Mouse (Mus musculus) hindbrain, embryonic 13.5 days (tissue): Measurements from ENCODE around the gene Isl1. TPM values are rescaled to one million over a fixed set of nuclear protein-coding genes. Genes with fewer than 3 reads are reported as not detected.

ENCODE experiments used
- ATAC-seq: fragments of 200-750 bp; cut with Nextera tagmentation; 2 replicates; pipeline ENCODE4 v1.8.0; 2017; ENCODE audit warnings: moderate TSS enrichment; ENCODE audit not compliant: low FRiP score
- H3K27ac ChIP-seq: fragments of 300-500 bp; sonication (generic); 2 replicates; pipeline ENCODE4 v1.5.1; 2015; ENCODE audit warnings: inconsistent platforms, mild to moderate bottlenecking, moderate library complexity
- H3K27me3 ChIP-seq: fragments of 300-500 bp; sonication (generic); 2 replicates; pipeline ENCODE4 v1.6.1; 2015; ENCODE audit warnings: mild to moderate bottlenecking, inconsistent platforms
- H3K36me3 ChIP-seq: fragments of 300-500 bp; sonication (generic); 2 replicates; pipeline ENCODE4 v1.6.1; 2015; ENCODE audit warnings: mild to moderate bottlenecking, inconsistent platforms
- H3K4me1 ChIP-seq: fragments of 300-500 bp; sonication (generic); replicated peaks from 2 replicates; pipeline ENCODE4 v1.6.1; 2015; ENCODE audit warnings: inconsistent platforms
- H3K4me2 ChIP-seq: fragments of 300-500 bp; sonication (generic); 2 replicates; pipeline ENCODE4 v1.6.1; 2015; ENCODE audit warnings: inconsistent platforms, mild to moderate bottlenecking, moderate library complexity
- H3K4me3 ChIP-seq: fragments of 300-500 bp; sonication (generic); 2 replicates; pipeline ENCODE4 v1.5.1; 2015; ENCODE audit warnings: mild to moderate bottlenecking, inconsistent platforms
- H3K9ac ChIP-seq: fragments of 300-500 bp; sonication (generic); 2 replicates; pipeline ENCODE4 v1.6.1; 2015; ENCODE audit warnings: mild to moderate bottlenecking, inconsistent platforms
- H3K9me3 ChIP-seq: fragments of 300-500 bp; sonication (generic); 2 replicates; pipeline ENCODE4 v1.6.1; 2016; ENCODE audit warnings: inconsistent platforms
- WGBS: fragments of 180-500 bp; shearing (Covaris S2); methylation state at CpG from one replicate; pipeline ENCODE4 v1.1.7; 2015; 5-methylcytosine and 5-hydroxymethylcytosine counted together
- polyA plus RNA-seq: library from polyadenylated mRNA; unstranded; fragments of >200 nt; fragmentation: Nextera tagmentation; extraction: Ambion mirVana; gene quantifications from 2 replicates; pipeline ENCODE4 v1.2.1, GENCODE M21; 2015

Gene Isl1
- polyA plus RNA-seq = 43.3 and 51.8 TPM in 2 replicates

- peak; percentile 92 for ATAC-seq
- Histone ChIP-seq H3K9me3 (no peaks in the 10 kb centered on the region), H3K27me3 (peaks cover 94% of the 10 kb centered on the region), H3K9ac (peak within 1 kb of the TSS; percentile 67), H3K27ac (peak within 1 kb of the TSS; percentile 52), H3K36me3 (no peaks in the 10 kb centered on the region), H3K4me1 (peaks cover 10% of the 10 kb centered on the region), H3K4me2 (peak within 1 kb of the TSS; percentile 84), H3K4me3 (peak within 1 kb of the TSS; percentile 49)
- under 1% methylated on average over 82 of the region's 82 CpGs for WGBS
Observed at GRCm38 (mm10) chr13:116309584-116310462, at the start of gene Isl1. Isl1 (minus strand) TSS chr13:116309689.

DNA sequence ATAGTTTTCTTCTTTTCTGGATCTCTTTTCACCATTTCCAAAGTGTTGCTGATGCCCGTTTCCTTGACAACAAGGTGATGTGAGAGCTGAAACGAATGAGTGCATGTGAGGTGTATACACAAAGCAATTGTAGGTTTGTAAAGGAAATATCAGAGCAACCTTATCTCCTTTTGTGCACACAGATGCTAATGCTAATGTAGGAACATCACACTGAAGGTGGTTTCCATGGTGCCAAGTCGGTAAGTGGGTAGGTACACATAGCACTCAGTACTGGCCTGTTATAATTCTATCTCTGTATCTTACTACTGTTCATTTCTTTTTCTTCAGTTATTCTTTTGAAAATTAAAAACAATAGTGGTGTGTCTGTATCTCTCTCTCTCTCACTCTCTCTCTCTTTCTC is 26.3 kb upstream of the Isl1 start:
- H3K4me1 ChIP-seq = no peaks in the 10 kb centered on the region
- H3K4me2 ChIP-seq = no peak overlapping the region
- H3K9ac ChIP-seq = no peak overlapping the region
- no peak overlapping the region for H3K27ac ChIP-seq
- H3K9me3 ChIP-seq = no peaks in the 10 kb centered on the region
- no peak for ATAC-seq
- WGBS = 76% methylated on average over 3 of the region's 3 CpGs
- H3K4me3 ChIP-seq = no peak overlapping the region
- H3K36me3 ChIP-seq = no peaks in the 10 kb centered on the region
- 0 out of 2 replicates have a peak, but pooled peaks cover 4% of the 10 kb centered on the region for H3K27me3 ChIP-seq

DNA sequence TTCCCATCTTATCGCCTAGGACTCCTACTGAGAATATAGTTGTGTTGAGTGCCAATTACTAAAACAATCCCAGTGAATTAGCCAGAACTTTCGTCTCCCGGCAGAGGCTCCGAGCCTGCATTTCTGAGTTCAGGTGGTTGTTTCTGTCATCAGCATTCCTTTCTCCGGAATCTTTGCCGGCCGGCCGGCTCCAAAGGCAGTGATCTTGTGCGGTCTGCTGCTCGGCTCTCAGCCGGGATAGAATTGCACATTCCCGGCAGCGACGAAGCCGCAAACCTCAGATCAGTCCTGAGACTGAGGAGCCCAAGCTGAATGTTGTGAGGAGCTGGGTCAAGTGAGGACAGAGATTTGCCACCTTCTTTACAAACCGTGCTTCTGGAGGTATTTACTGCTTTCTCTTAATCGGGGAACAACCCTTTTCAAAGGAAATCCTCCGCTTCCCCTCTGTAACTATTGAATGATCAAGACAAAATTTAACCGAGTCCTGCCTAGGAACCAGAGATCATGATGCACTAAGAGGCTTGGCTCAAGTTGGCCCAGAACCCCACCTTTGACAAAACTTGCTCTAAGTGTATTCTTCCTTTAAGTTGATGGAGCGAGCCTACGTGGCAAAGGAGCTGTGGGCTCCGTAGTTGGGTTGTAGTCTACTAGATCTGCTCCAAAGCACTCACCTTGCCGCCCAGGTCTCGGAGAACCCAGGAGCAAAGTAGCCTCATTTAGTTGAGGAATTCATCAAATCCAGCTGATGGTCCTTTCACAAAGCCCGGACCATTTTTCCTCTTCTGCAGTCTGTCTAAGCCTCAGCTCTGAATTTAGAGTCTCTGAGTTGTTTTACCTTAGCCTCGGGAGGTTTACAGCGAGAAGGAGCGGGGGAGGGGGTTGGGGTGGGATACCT is 4.4 kb upstream of the Isl1 start:
- 0 out of 2 replicates have a peak overlapping the region, but pooled peaks have one; percentile 5 for H3K4me3 ChIP-seq
- no peak overlapping the region for H3K9ac ChIP-seq
- H3K4me1 ChIP-seq = peaks cover 10% of the 10 kb centered on the region
- peaks cover 88% of the 10 kb centered on the region for H3K27me3 ChIP-seq
- no peak overlapping the region for H3K27ac ChIP-seq
- 0 out of 2 replicates have a peak overlapping the region, but pooled peaks have one; percentile 8 for H3K4me2 ChIP-seq
- no peaks in the 10 kb centered on the region for H3K9me3 ChIP-seq
- H3K36me3 ChIP-seq = no peaks in the 10 kb centered on the region
- under 1% methylated on average over 28 of the region's 28 CpGs for WGBS
- no peak for ATAC-seq

GRCm38 (mm10) chr13:116311871-116312720 is 2.6 kb upstream of the Isl1 start:
- H3K27ac ChIP-seq = no peak overlapping the region
- H3K4me2 ChIP-seq = no peak overlapping the region; the same call in 1 of the 2 replicates
- no peak overlapping the region for H3K9ac ChIP-seq
- H3K27me3 ChIP-seq = peaks cover 86% of the 10 kb centered on the region
- peaks cover 10% of the 10 kb centered on the region for H3K4me1 ChIP-seq
- H3K36me3 ChIP-seq = no peaks in the 10 kb centered on the region
- H3K4me3 ChIP-seq = no peak overlapping the region
- WGBS = 2% methylated on average over 13 of the region's 13 CpGs
- ATAC-seq = no peak
- no peaks in the 10 kb centered on the region for H3K9me3 ChIP-seq

GRCm38 (mm10) chr13:116311011-116311410 is 1.5 kb upstream of the Isl1 start:
- Histone ChIP-seq H3K27me3 (peaks cover 94% of the 10 kb centered on the region), H3K27ac (no peak overlapping the region), H3K9me3 (no peaks in the 10 kb centered on the region), H3K4me3 (no peak overlapping the region; the same call in 1 of the 2 replicates), H3K4me2 (no peak overlapping the region), H3K36me3 (no peaks in the 10 kb centered on the region), H3K9ac (no peak overlapping the region), H3K4me1 (peaks cover 10% of the 10 kb centered on the region)
- WGBS = under 1% methylated on average over 4 of the region's 4 CpGs
- no peak for ATAC-seq

GRCm38 (mm10) chr13:116310463-116310765 is 925 bp upstream of the Isl1 start:
- Histone ChIP-seq H3K9me3 (no peaks in the 10 kb centered on the region), H3K36me3 (no peaks in the 10 kb centered on the region), H3K27ac (no peak overlapping the region), H3K4me2 (peak overlapping the region; percentile 84; the same call in 1 of the 2 replicates), H3K4me1 (peaks cover 10% of the 10 kb centered on the region), H3K4me3 (peak overlapping the region; percentile 49), H3K9ac (no peak overlapping the region), H3K27me3 (peaks cover 94% of the 10 kb centered on the region)
- WGBS = under 1% methylated on average over 9 of the region's 9 CpGs
- no peak for ATAC-seq

- peaks cover 93% of the 10 kb centered on the region for H3K27me3 ChIP-seq
- peak overlapping the region; percentile 84 for H3K4me2 ChIP-seq
- H3K9me3 ChIP-seq = no peaks in the 10 kb centered on the region
- peak overlapping the region; percentile 49 for H3K4me3 ChIP-seq
- H3K4me1 ChIP-seq = peaks cover 10% of the 10 kb centered on the region
- peak; percentile 41; the same call in 1 of the 2 replicates for ATAC-seq
- H3K36me3 ChIP-seq = no peaks in the 10 kb centered on the region
- under 1% methylated on average over 18 of the region's 18 CpGs for WGBS
- H3K9ac ChIP-seq = no peak overlapping the region; the same call in 1 of the 2 replicates
- H3K27ac ChIP-seq = no peak overlapping the region
Observed at GRCm38 (mm10) chr13:116308933-116309583, 431 bp downstream of the Isl1 start.

GRCm38 (mm10) chr13:116308121-116308932 is 1.2 kb downstream of the Isl1 start:
- H3K9ac ChIP-seq = no peak overlapping the region; the same call in 1 of the 2 replicates
- ATAC-seq = no peak
- under 1% methylated on average over 20 of the region's 20 CpGs for WGBS
- H3K4me3 ChIP-seq = peak overlapping the region; percentile 49
- H3K9me3 ChIP-seq = no peaks in the 10 kb centered on the region
- H3K4me2 ChIP-seq = no peak overlapping the region
- H3K4me1 ChIP-seq = peaks cover 10% of the 10 kb centered on the region
- peaks cover 93% of the 10 kb centered on the region for H3K27me3 ChIP-seq
- H3K27ac ChIP-seq = no peak overlapping the region
- H3K36me3 ChIP-seq = no peaks in the 10 kb centered on the region

GRCm38 (mm10) chr13:116306591-116306990 is 2.9 kb downstream of the Isl1 start:
- H3K9me3 ChIP-seq = no peaks in the 10 kb centered on the region
- no peak overlapping the region for H3K27ac ChIP-seq
- H3K27me3 ChIP-seq = peaks cover 95% of the 10 kb centered on the region
- no peak overlapping the region for H3K4me2 ChIP-seq
- ATAC-seq = no peak
- no peak overlapping the region for H3K9ac ChIP-seq
- WGBS = 5% methylated on average over 6 of the region's 6 CpGs
- H3K36me3 ChIP-seq = no peaks in the 10 kb centered on the region
- peak overlapping the region; percentile 10 for H3K4me3 ChIP-seq
- H3K4me1 ChIP-seq = peaks cover 14% of the 10 kb centered on the region

DNA sequence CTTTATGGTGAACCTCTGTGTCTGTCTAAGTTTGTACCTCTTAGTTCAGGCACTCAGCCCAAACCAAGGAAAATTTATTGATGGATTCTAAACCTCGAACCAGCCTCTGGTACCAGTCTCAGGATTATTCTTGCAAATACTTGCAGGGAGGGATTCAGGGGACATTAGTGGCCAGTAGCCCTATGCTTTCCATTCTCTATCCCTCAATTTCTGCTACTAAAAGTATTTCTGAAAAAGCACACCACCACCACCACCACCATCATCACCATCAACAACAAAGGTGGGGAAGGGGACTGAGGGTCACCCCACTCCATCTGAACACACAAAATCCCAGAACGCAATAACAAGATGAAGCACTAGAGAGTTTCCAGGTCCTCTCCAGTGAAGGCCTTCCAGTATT is 3.8 kb downstream of the Isl1 start:
- H3K36me3 ChIP-seq = no peaks in the 10 kb centered on the region
- H3K4me3 ChIP-seq = peak overlapping the region; percentile 10; the same call in 1 of the 2 replicates
- H3K27me3 ChIP-seq = peaks cover 95% of the 10 kb centered on the region
- no peak overlapping the region for H3K9ac ChIP-seq
- peaks cover 14% of the 10 kb centered on the region for H3K4me1 ChIP-seq
- 4% methylated on average over 2 of the region's 2 CpGs for WGBS
- 0 out of 2 replicates have a peak overlapping the region, but pooled peaks have one; percentile 55 for H3K27ac ChIP-seq
- no peak overlapping the region for H3K4me2 ChIP-seq
- no peaks in the 10 kb centered on the region for H3K9me3 ChIP-seq
- ATAC-seq = no peak
